Comparison of ENCODE assay signal across 19 mouse cellular contexts in genomic region chr1:79874741-79875140, GRCm38 (mm10). TPM values are rescaled to one million over a fixed set of nuclear protein-coding genes. Genes with fewer than 3 reads are reported as not detected.
A peak's percentile ranks its signal among the peaks of the same experiment; 100 is the strongest.
DNase-seq lines count a peak whose midpoint lies in the region; ATAC-seq and TF ChIP-seq lines count a peak whose summit lies in the region.
"Had no signal": no experiment of that assay in that cellular context is flagged by ENCODE, and none has a peak within 500 bp of the region (broad histone marks: within the 10 kb centered on the region; RNA-seq: fewer than 3 reads in every experiment).

No protein-coding gene starts in this region.

- peak; percentile 45 for ATAC-seq in lung, embryonic 16.5 days (ENCODE audit: low read depth)
- ATAC-seq: CD4-positive, CD25-positive, alpha-beta regulatory T cell, adult 4 months; forebrain, embryonic 15.5 days; hindbrain, embryonic 16.5 days; inflammation-experienced regulatory T-cells, adult 6 months had no signal

- H3K4me2 ChIP-seq in lung, embryonic 16.5 days (ENCODE audit: low read depth, low read length): no peak overlapping the region
- peak overlapping the region; percentile 7 for H3K4me2 ChIP-seq in myocyte (ENCODE audit: low read depth)
- H3K4me2 ChIP-seq: embryonic facial prominence, embryonic 12.5 days; forebrain, embryonic 15.5 days; heart, embryonic 12.5 days had no signal

- H3K27me3 ChIP-seq in lung, embryonic 16.5 days (ENCODE audit: control insufficient read depth, insufficient read depth, low read depth, low read length): no peaks in the 10 kb centered on the region
- H3K27me3 ChIP-seq in myocyte (ENCODE audit: control insufficient read depth, insufficient read depth, insufficient read length): no peaks in the 10 kb centered on the region
- H3K27me3 ChIP-seq: embryonic facial prominence, embryonic 12.5 days; forebrain, embryonic 15.5 days; heart, embryonic 12.5 days had no signal

- no peak overlapping the region for H3K9ac ChIP-seq in lung, embryonic 16.5 days (ENCODE audit: low read length)
- H3K9ac ChIP-seq: embryonic facial prominence, embryonic 12.5 days; forebrain, embryonic 15.5 days; heart, embryonic 12.5 days had no signal

- no peak overlapping the region for H3K4me3 ChIP-seq in lung, embryonic 16.5 days (ENCODE audit: low read length)
- H3K4me3 ChIP-seq in myocyte: no peak overlapping the region
- H3K4me3 ChIP-seq: embryonic facial prominence, embryonic 12.5 days; forebrain, embryonic 15.5 days; heart, embryonic 12.5 days; hindbrain, embryonic 10.5 days had no signal

- no peak for TF ChIP-seq POLR2A in brain, embryonic 14.5 days (IDR thresholded peaks at IDR 0.05; ENCODE audit: borderline replicate concordance, extremely low read depth, insufficient read depth, insufficient read length, poor library complexity, severe bottlenecking)
- no peak for TF ChIP-seq POLR2A in myocyte (IDR thresholded peaks at IDR 0.05; ENCODE audit: insufficient read length, low read depth)

- H3K9me3 ChIP-seq in lung, embryonic 16.5 days (ENCODE audit: control insufficient read depth, low read length): no peaks in the 10 kb centered on the region
- H3K9me3 ChIP-seq: embryonic facial prominence, embryonic 12.5 days; forebrain, embryonic 15.5 days; heart, embryonic 12.5 days; hindbrain, embryonic 10.5 days had no signal

- H3K79me2 ChIP-seq in myocyte (ENCODE audit: control insufficient read depth, insufficient read depth): no peaks in the 10 kb centered on the region

- no peak for DNase-seq in lung, postnatal 36 days
- peak; percentile 52 for DNase-seq in R1 (ENCODE audit: low read depth, low spot score)
- peak; percentile 14 for DNase-seq in brain, embryonic 14.5 days (ENCODE audit: low read depth)
- no peak for DNase-seq in B cell, adult 2 months
- no peak for DNase-seq in spleen, adult 18-20 months
- DNase-seq: adrenal gland, adult 2 months; adrenal gland, postnatal 25 days; cerebellum, adult 2 months; cerebellum, postnatal 14 days; gastrocnemius, postnatal 10 days had no signal

- H3K36me3 ChIP-seq in lung, embryonic 16.5 days (ENCODE audit: control insufficient read depth, insufficient read depth, low read length): no peaks in the 10 kb centered on the region
- H3K36me3 ChIP-seq in myocyte (ENCODE audit: control insufficient read depth, insufficient read depth): no peaks in the 10 kb centered on the region
- H3K36me3 ChIP-seq: embryonic facial prominence, embryonic 12.5 days; forebrain, embryonic 15.5 days; heart, embryonic 12.5 days; hindbrain, embryonic 10.5 days had no signal

- H3ac ChIP-seq in myocyte (ENCODE audit: control insufficient read depth, insufficient read length): no peak overlapping the region

- no peaks in the 10 kb centered on the region for H3K4me1 ChIP-seq in lung, embryonic 16.5 days (replicated peaks; ENCODE audit: control insufficient read depth, insufficient read depth, low read length)
- H3K4me1 ChIP-seq: embryonic facial prominence, embryonic 12.5 days; forebrain, embryonic 15.5 days; hindbrain, embryonic 10.5 days had no signal

- no peak overlapping the region for H3K27ac ChIP-seq in lung, embryonic 16.5 days (ENCODE audit: low read length)
- H3K27ac ChIP-seq: embryonic facial prominence, embryonic 12.5 days; forebrain, embryonic 15.5 days; hindbrain, embryonic 10.5 days had no signal

- WGBS in lung, embryonic 16.5 days: 56% methylated on average over 3 of the region's 3 CpGs

- no peak for TF ChIP-seq CTCF in brain, embryonic 14.5 days (IDR thresholded peaks at IDR 0.05; ENCODE audit: borderline replicate concordance, extremely low read depth, insufficient read depth, insufficient read length)

TF ChIP-seq in myocyte, 11 proteins besides CTCF, POLR2A, EP300 and RAD21:
- TF ChIP-seq MYOG (IDR thresholded peaks at IDR 0.05; ENCODE audit: control insufficient read depth in 1 of 3, insufficient read depth in 1 of 3, insufficient read length in 2 of 3, low read depth in 2 of 3): no peak
- TF ChIP-seq TCF3 (IDR thresholded peaks at IDR 0.05; ENCODE audit: insufficient read length, low read depth): no peak
- no peak for TF ChIP-seq REST (IDR thresholded peaks at IDR 0.05; ENCODE audit: insufficient read depth, insufficient read length)
- no peak for TF ChIP-seq E2F4 (IDR thresholded peaks at IDR 0.05; ENCODE audit: insufficient read depth)
- TF ChIP-seq USF1 (IDR thresholded peaks at IDR 0.05; ENCODE audit: low read depth): no peak
- TF ChIP-seq TCF12 (IDR thresholded peaks at IDR 0.05; ENCODE audit: insufficient read depth, poor library complexity, severe bottlenecking): no peak
- TF ChIP-seq POLR2AphosphoS2 (IDR thresholded peaks at IDR 0.05; ENCODE audit: insufficient read length, low read depth): no peak
- TF ChIP-seq SRF (IDR thresholded peaks at IDR 0.05; ENCODE audit: control insufficient read depth, insufficient read length, low read depth): no peak
- no peak for TF ChIP-seq MAX (IDR thresholded peaks at IDR 0.05; ENCODE audit: low read depth)
- no peak for TF ChIP-seq MYOD1 (IDR thresholded peaks at IDR 0.05; ENCODE audit: control insufficient read depth in 1 of 3, insufficient read length in 2 of 3, low read depth in 2 of 3)
- TF ChIP-seq CEBPB (IDR thresholded peaks at IDR 0.05; ENCODE audit: insufficient read depth, poor library complexity, severe bottlenecking): no peak
TF ChIP-seq in myocyte: peak in this region for 0.

RNA-seq across cellular contexts. Expression of gene Serpine2, which starts 13.8 kb away (rescaled TPM):
- polyA plus RNA-seq in lung, embryonic 16.5 days (2015; fragmentation: Nextera tagmentation; extraction: Ambion mirVana): 342 and 369 TPM in 2 replicates
- 48.3 and 99.0 TPM in 2 replicates for polyA plus RNA-seq in brain, embryonic 14.5 days (2012; rRNA removed)
- 18.2 TPM for polyA plus RNA-seq in myocyte (2012; fragmentation: generic; extraction: Trizol)

Comparison
In these comparisons a context has a peak if more than half of its experiments do, and no peak if none do; other contexts are left out.
1. DNase-seq: peak in R1 (single experiment) and brain, embryonic 14.5 days (single experiment); none in lung, postnatal 36 days (single experiment), B cell, adult 2 months (0 of 2) and spleen, adult 18-20 months (0 of 2).